18 mouse cellular contexts compared by ENCODE assay signal in the genomic region with DNA sequence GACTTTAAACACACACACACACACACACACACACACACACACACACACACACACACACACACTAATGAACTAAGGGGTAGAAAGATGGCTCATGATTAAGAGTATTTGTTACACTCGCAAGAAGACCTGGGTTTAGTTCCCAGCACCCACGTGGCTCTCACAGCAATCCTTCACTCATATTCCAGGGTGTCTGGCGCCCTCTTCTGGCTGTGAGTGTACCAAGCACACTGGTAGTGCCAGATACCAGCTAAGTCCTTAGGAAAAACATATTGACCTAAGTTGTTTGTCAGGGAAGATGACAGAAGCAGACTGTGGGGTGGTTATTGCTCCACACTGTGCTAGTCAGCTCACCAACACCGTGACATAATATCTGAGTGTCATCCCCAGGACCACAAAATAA. TPM values are rescaled to one million over a fixed set of nuclear protein-coding genes. Genes with fewer than 3 reads are reported as not detected.
A peak's percentile ranks its signal among the peaks of the same experiment; 100 is the strongest.
DNase-seq lines count a peak whose midpoint lies in the region; ATAC-seq and TF ChIP-seq lines count a peak whose summit lies in the region.
"Had no signal": no experiment of that assay in that cellular context is flagged by ENCODE, and none has a peak within 500 bp of the region (broad histone marks: within the 10 kb centered on the region; RNA-seq: fewer than 3 reads in every experiment).

No protein-coding gene starts in this region.

- intact Hi-C loops in heart, postnatal 25 days (cut with DNase I): no loop called here

- no peaks in the 10 kb centered on the region; the same call in 1 of the 2 replicates for H3K79me2 ChIP-seq in liver, adult 2 months (ENCODE audit: control insufficient read depth, insufficient read depth, low read length)

- no peak overlapping the region for H3K4me2 ChIP-seq in liver, embryonic 11.5 days
- H3K4me2 ChIP-seq: forebrain, embryonic 12.5 days had no signal

- H3K27me3 ChIP-seq in liver, adult 2 months (ENCODE audit: control insufficient read depth, insufficient read depth, low read length): no peaks in the 10 kb centered on the region
- no peaks in the 10 kb centered on the region for H3K27me3 ChIP-seq in liver, embryonic 11.5 days (replicated peaks; ENCODE audit: control insufficient read depth, insufficient read depth, low read length)
- H3K27me3 ChIP-seq in E14TG2a.4 (ENCODE audit: insufficient read depth, low read length): no peaks in the 10 kb centered on the region
- H3K27me3 ChIP-seq: forebrain, embryonic 12.5 days had no signal

- TF ChIP-seq POLR2A in liver, adult 2 months (IDR thresholded peaks at IDR 0.05; ENCODE audit: extremely low read depth, insufficient read depth, low read length): no peak
- TF ChIP-seq POLR2A in cortical plate, adult 2 months (IDR thresholded peaks at IDR 0.05; ENCODE audit: extremely low read depth, insufficient read depth, low read length): no peak

- peaks cover 15% of the 10 kb centered on the region for H3K4me1 ChIP-seq in liver, adult 2 months (ENCODE audit: control insufficient read depth, insufficient read depth, low read length)
- H3K4me1 ChIP-seq in liver, embryonic 11.5 days (replicated peaks; ENCODE audit: control insufficient read depth, insufficient read depth, low read length): no peaks in the 10 kb centered on the region
- H3K4me1 ChIP-seq in E14TG2a.4 (replicated peaks; ENCODE audit: low read depth, low read length): 0 out of 2 replicates have a peak, but pooled peaks cover 3% of the 10 kb centered on the region
- no peaks in the 10 kb centered on the region for H3K4me1 ChIP-seq in cortical plate, adult 2 months (ENCODE audit: control insufficient read depth, insufficient read depth, low read length)

- TF ChIP-seq CTCF in liver, adult 2 months (IDR thresholded peaks at IDR 0.05; ENCODE audit: low read depth, low read length): peak; percentile 55
- peak; percentile 49 for TF ChIP-seq CTCF in E14TG2a.4 (conservative IDR thresholded peaks at IDR 0.05; ENCODE audit: low read length)
- 0 out of 2 replicates have a peak, but pooled peaks have one; percentile 9 for TF ChIP-seq CTCF in cortical plate, adult 2 months (IDR thresholded peaks at IDR 0.05; ENCODE audit: extremely low read depth, insufficient read depth, low read length)

- peaks cover 2% of the 10 kb centered on the region for H3K36me3 ChIP-seq in liver, adult 2 months (ENCODE audit: control insufficient read depth, insufficient read depth, low read length)
- no peaks in the 10 kb centered on the region for H3K36me3 ChIP-seq in liver, embryonic 11.5 days (ENCODE audit: control insufficient read depth, insufficient read depth, low read length)
- H3K36me3 ChIP-seq in E14TG2a.4 (ENCODE audit: insufficient read depth, low read length): no peaks in the 10 kb centered on the region

- no peak overlapping the region for H3K27ac ChIP-seq in liver, adult 2 months (replicated peaks; ENCODE audit: insufficient read depth, low read depth, low read length)
- H3K27ac ChIP-seq in liver, embryonic 11.5 days (ENCODE audit: low read depth, low read length): no peak overlapping the region
- no peak overlapping the region for H3K27ac ChIP-seq in cortical plate, adult 2 months (ENCODE audit: insufficient read depth, low read length)
- H3K27ac ChIP-seq: forebrain, embryonic 12.5 days; limb, embryonic 10.5 days; midbrain, embryonic 10.5 days had no signal

- peak; percentile 34 for DNase-seq in CD4-positive, CD25-positive, alpha-beta regulatory T cell, adult 2 months (ENCODE audit: low read depth, low spot score)
- no peak for DNase-seq in liver, adult 2 months (ENCODE audit: extremely low read depth, low read depth, low spot score)
- DNase-seq in liver, embryonic 11.5 days (ENCODE audit: low spot score): no peak
- no peak for DNase-seq in frontal cortex, postnatal 36 days (ENCODE audit: low spot score in 2 of 2)
- no peak for DNase-seq in heart, postnatal 25 days (ENCODE audit: low spot score)
- DNase-seq: cerebellum, postnatal 36 days; heart, postnatal 36 days; kidney, postnatal 25 days; lung, adult 2 months; right cerebral cortex, postnatal 14 days; thymus, postnatal 36 days had no signal

- H3K9me3 ChIP-seq in liver, embryonic 11.5 days (ENCODE audit: control insufficient read depth, low read length): no peaks in the 10 kb centered on the region
- peaks cover 6% of the 10 kb centered on the region; the same call in 1 of the 2 replicates for H3K9me3 ChIP-seq in E14TG2a.4 (ENCODE audit: low read length)
- H3K9me3 ChIP-seq: limb, embryonic 10.5 days had no signal

- no peak overlapping the region for H3K4me3 ChIP-seq in liver, adult 2 months (ENCODE audit: insufficient read depth, low read depth, low read length)
- no peak overlapping the region for H3K4me3 ChIP-seq in liver, embryonic 11.5 days (ENCODE audit: low read depth, low read length)
- no peak overlapping the region for H3K4me3 ChIP-seq in E14TG2a.4 (replicated peaks; ENCODE audit: low read length)
- H3K4me3 ChIP-seq in cortical plate, adult 2 months (ENCODE audit: insufficient read depth, low read length): no peak overlapping the region
- H3K4me3 ChIP-seq: forebrain, embryonic 12.5 days; limb, embryonic 10.5 days; midbrain, embryonic 10.5 days had no signal

- no peak for ATAC-seq in CD4-positive, CD25-positive, alpha-beta regulatory T cell, adult 4 months
- ATAC-seq in liver, embryonic 11.5 days (replicated peaks; ENCODE audit: low FRiP score): no peak
- ATAC-seq: inflammation-experienced regulatory T-cells, adult 6 months had no signal

- no peak overlapping the region for H3K9ac ChIP-seq in liver, adult 2 months (ENCODE audit: low read depth, low read length)
- H3K9ac ChIP-seq in liver, embryonic 11.5 days (ENCODE audit: low read depth, low read length): no peak overlapping the region
- H3K9ac ChIP-seq: forebrain, embryonic 12.5 days had no signal

- 88% methylated on average over 4 of the region's 4 CpGs for WGBS in liver, adult 2 months
- WGBS in liver, embryonic 11.5 days: 71% methylated on average over 4 of the region's 4 CpGs

RNA-seq across cellular contexts. Expression of a gene that starts 43.7 kb away (rescaled TPM):
- 10 to 100 TPM; 18.7 to 20.9 TPM for polyA plus RNA-seq in CD4-positive, CD25-positive, alpha-beta regulatory T cell, adult 4 months (2017; shearing (Covaris generic))
- 46.7 and 54.1 TPM in 2 replicates for total RNA-seq in liver, adult 2 months (2014; rRNA removed)
- polyA plus RNA-seq in liver, adult 2 months (2012; rRNA removed): 26.3 and 28.8 TPM in 2 replicates
- 18.1 and 20.3 TPM in 2 replicates for polyA plus RNA-seq in liver, embryonic 11.5 days (2014; fragmentation: Nextera tagmentation; extraction: Ambion mirVana)
- polyA plus RNA-seq in cortical plate, adult 2 months (2012; rRNA removed): 34.9 and 39.2 TPM in 2 replicates
- total RNA-seq in heart, postnatal 25 days (2021): 10 to 100 TPM; 78.0 to 90.8 TPM
